ENCODE assay signal across 7 mouse cellular contexts in genomic region chrX:42151024-42151754, GRCm38 (mm10). TPM values are rescaled to one million over a fixed set of nuclear protein-coding genes. Genes with fewer than 3 reads are reported as not detected.
A peak's percentile ranks its signal among the peaks of the same experiment; 100 is the strongest.
DNase-seq lines count a peak whose midpoint lies in the region; ATAC-seq and TF ChIP-seq lines count a peak whose summit lies in the region.

No protein-coding gene starts in this region.

- no peak for DNase-seq in liver, embryonic 13.5 days
- DNase-seq in testis, postnatal 14 days (ENCODE audit: low spot score), result peak; percentile 7
- no peak for DNase-seq in Muller cell, postnatal 12 days (ENCODE audit: inconsistent ontology term)

- no peaks in the 10 kb centered on the region for H3K27me3 ChIP-seq in megakaryocyte, embryonic 14.5 days (replicated peaks)
- no peaks in the 10 kb centered on the region for H3K27me3 ChIP-seq in heart, embryonic 14.5 days (ENCODE audit: control insufficient read depth, insufficient read depth, low read length)
- no peaks in the 10 kb centered on the region for H3K27me3 ChIP-seq in liver, embryonic 13.5 days

- no peaks in the 10 kb centered on the region for H3K36me3 ChIP-seq in megakaryocyte, embryonic 14.5 days (replicated peaks; ENCODE audit: low read length)
- no peaks in the 10 kb centered on the region for H3K36me3 ChIP-seq in heart, embryonic 14.5 days (ENCODE audit: control insufficient read depth, insufficient read depth, low read length)
- no peaks in the 10 kb centered on the region for H3K36me3 ChIP-seq in liver, embryonic 13.5 days

- H3K9ac ChIP-seq in heart, embryonic 14.5 days (ENCODE audit: low read length), result peak overlapping the region; percentile 82
- H3K9ac ChIP-seq in liver, embryonic 13.5 days, result peak overlapping the region; percentile 82

- no peak for TF ChIP-seq POLR2A in cortical plate, adult 2 months (IDR thresholded peaks at IDR 0.05; ENCODE audit: extremely low read depth, insufficient read depth, low read length)

- peak overlapping the region; percentile 89 for H3K27ac ChIP-seq in cortical plate, adult 2 months (ENCODE audit: insufficient read depth, low read length)
- H3K27ac ChIP-seq in heart, embryonic 14.5 days (replicated peaks in 1 of 2; ENCODE audit: control insufficient read depth in 1 of 2, insufficient read depth in 1 of 2, low read depth in 2 of 2, low read length in 2 of 2), result peak overlapping the region; percentile 97 to 100
- peak overlapping the region; percentile 93 for H3K27ac ChIP-seq in liver, embryonic 13.5 days

- WGBS in heart, embryonic 14.5 days, result 17% methylated on average over 25 of the region's 25 CpGs
- WGBS in liver, embryonic 13.5 days (ENCODE audit: insufficient replicate concordance), result 14% methylated on average over 25 of the region's 25 CpGs

- ATAC-seq in megakaryocyte, adult 5-6 weeks (ENCODE audit: poor library complexity, severe bottlenecking), result no peak
- ATAC-seq in heart, embryonic 14.5 days (ENCODE audit: insufficient number of reproducible peaks, insufficient read depth, low FRiP score, low read depth), result no peak
- no peak for ATAC-seq in liver, embryonic 13.5 days (ENCODE audit: low read depth)

- no peak for TF ChIP-seq CTCF in cortical plate, adult 2 months (IDR thresholded peaks at IDR 0.05; ENCODE audit: extremely low read depth, insufficient read depth, low read length)

- peak overlapping the region; percentile 93 for H3K4me3 ChIP-seq in megakaryocyte, embryonic 14.5 days (replicated peaks)
- H3K4me3 ChIP-seq in cortical plate, adult 2 months (ENCODE audit: insufficient read depth, low read length), result peak overlapping the region; percentile 97
- H3K4me3 ChIP-seq in heart, embryonic 14.5 days (ENCODE audit: control insufficient read depth in 1 of 2, insufficient read depth in 1 of 2, low read depth in 1 of 2, low read length in 2 of 2), result peak overlapping the region; percentile 63 to 86
- peak overlapping the region; percentile 73 for H3K4me3 ChIP-seq in liver, embryonic 13.5 days (replicated peaks)

- peak overlapping the region; percentile 74 for H3K4me2 ChIP-seq in heart, embryonic 14.5 days (ENCODE audit: low read length)
- peak overlapping the region; percentile 64 for H3K4me2 ChIP-seq in liver, embryonic 13.5 days

- peaks cover 10% of the 10 kb centered on the region for H3K4me1 ChIP-seq in megakaryocyte, embryonic 14.5 days
- no peaks in the 10 kb centered on the region for H3K4me1 ChIP-seq in cortical plate, adult 2 months (ENCODE audit: control insufficient read depth, insufficient read depth, low read length)
- H3K4me1 ChIP-seq in heart, embryonic 14.5 days (ENCODE audit: control insufficient read depth in 2 of 2, insufficient read depth in 2 of 2, low read length in 2 of 2), result peaks cover 2 to 8% of the 10 kb centered on the region in 2 experiments; a peak in 3 of 4 replicates
- H3K4me1 ChIP-seq in liver, embryonic 13.5 days (replicated peaks), result peaks cover 20% of the 10 kb centered on the region

- H3K9me3 ChIP-seq in megakaryocyte, embryonic 14.5 days, result peaks cover 11% of the 10 kb centered on the region; the same call in 1 of the 2 replicates
- H3K9me3 ChIP-seq in heart, embryonic 14.5 days (ENCODE audit: control insufficient read depth, low read length), result no peaks in the 10 kb centered on the region
- no peaks in the 10 kb centered on the region; the same call in 1 of the 2 replicates for H3K9me3 ChIP-seq in liver, embryonic 13.5 days (replicated peaks)

RNA-seq across cellular contexts. Expression of gene Stag2, which starts 2.1 kb away (rescaled TPM):
- polyA plus RNA-seq in megakaryocyte, embryonic 14.5 days (2012; ENCODE audit: insufficient read depth, low replicate concordance), result 1.8 TPM in 1 of 2 replicates, not detected in the other
- 124 and 154 TPM in 2 replicates for total RNA-seq in megakaryocyte, adult 5-6 weeks (2015)
- 582 and 644 TPM in 2 replicates for total RNA-seq in megakaryocyte, adult 5-6 weeks (2017)
- polyA plus RNA-seq in cortical plate, adult 2 months (2012; rRNA removed), result 20.6 and 20.7 TPM in 2 replicates
- 39.4 and 42.9 TPM in 2 replicates for polyA plus RNA-seq in heart, embryonic 14.5 days (2014; fragmentation: Nextera tagmentation; extraction: Ambion mirVana)
- 28.2 and 37.9 TPM in 2 replicates for polyA plus RNA-seq in liver, embryonic 13.5 days (2015; fragmentation: Nextera tagmentation; extraction: Ambion mirVana)
